Mouse (Mus musculus) urinary bladder, adult 18-20 months (tissue): ENCODE measurements at regions not wholly inside any gene's neighbourhood (a gene's known extent, or its start where the extent isn't known, plus 50 kb on each side); places are given as distances from the start of the nearest gene placed in this dataset.

Experiments
- DNase-seq, 2 experiments: peaks; one replicate each; pipeline ENCODE4 v3.0.0; 2022; ENCODE audit warnings: low spot score in 2 of 2, mixed read lengths in 2 of 2

DNA sequence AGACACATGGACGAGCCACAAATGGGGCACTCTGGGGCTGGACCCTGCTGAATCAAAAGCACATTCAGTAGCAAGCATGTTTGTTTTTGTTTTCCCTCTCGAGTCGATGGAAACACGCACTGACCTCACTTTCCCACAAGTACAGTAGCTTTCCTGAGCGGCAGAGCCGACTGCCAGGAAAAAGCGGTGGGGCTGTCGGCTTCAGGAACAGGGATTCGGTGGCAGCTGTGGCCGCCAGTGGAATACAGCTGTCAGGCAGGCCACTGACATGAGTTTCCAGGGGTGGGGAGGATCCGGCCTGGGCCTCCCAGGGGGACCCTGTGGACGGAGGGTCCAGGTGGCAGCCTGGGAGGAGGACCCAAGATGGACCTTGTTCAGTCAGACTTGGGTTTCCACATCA, 157.0 kb downstream of the Fgf18 start:
- DNase-seq, result no peak

DNA sequence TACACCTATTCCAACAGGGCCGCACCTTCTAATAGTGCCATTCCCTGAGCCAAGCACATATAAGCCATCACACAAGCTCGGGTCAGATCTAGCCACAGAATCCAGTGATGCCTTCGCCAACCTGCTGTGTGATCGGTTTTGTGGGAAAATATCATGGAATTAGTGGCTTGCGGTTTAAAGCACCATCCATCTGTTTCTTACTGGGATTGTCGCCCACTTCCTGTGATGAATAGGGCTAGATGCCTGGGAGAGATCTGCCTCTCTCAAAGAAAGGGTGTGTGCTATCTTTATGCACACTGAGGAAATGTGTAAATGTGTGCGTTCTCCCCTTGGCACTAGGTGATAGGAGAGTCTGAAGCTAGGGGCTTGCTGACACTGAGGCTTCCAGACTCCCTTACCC, 154.5 kb upstream of the Smim23 start:
- DNase-seq, result no peak

DNA sequence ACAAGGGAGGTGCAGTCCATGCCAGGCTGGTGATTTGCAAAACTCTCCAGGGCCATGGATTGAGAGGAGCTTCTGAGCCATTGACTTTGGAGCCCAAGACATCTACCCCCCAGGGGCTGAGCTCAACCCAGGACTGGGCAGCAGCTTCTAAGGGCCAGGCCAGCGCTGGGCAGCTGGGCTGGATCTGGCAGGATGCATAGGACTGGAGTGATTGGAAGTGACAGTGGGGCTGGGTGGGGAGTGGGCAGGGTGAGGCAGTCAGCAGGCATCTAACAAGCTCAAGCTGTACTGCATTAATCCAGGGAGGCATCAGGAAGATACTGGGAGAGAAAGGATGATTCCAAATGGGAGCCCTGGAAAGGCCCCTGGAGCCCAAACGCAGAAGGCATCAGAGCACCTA, 152.2 kb upstream of the Smim23 start:
- no peak for DNase-seq

DNA sequence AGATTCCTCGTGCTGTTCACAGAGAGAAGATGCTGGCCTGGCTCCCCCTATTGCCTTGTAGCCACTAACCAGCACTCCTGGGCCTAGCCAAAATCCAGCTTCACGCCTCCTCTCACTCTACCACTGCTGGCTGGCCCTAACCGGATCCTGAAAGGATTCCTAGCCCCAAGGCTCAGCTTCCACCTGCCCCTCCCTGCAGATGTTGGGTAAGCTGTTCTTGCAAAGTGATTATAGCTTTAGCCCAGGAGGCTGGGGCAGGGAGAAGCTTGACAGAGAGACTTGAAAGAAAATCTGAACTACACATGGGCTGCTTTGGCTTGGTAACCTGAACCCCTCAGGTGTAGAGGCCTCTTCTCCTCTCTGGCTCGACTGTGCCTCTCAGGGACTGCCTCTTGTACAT, 149.0 kb upstream of the Smim23 start:
- no peak for DNase-seq

DNA sequence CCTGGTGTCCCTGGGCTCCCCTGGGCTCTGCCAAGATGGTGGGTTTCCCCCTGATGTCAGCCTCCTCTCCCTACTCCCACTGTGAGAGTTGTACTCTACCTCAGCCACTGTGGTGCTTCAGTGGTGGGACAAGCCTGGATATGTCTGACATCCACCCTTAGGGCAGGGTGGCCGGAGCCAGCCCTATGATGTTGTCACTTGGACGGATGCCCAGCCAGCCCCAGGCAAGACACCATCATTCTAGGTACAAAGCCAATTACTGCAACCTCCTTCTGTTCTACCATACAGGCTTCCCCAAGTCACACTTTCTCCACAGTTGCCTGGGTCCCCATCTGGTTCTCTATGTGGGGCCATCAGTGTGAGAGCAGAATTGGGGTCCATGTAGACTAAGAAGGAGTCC, 141.0 kb upstream of the Smim23 start:
- no peak for DNase-seq

DNA sequence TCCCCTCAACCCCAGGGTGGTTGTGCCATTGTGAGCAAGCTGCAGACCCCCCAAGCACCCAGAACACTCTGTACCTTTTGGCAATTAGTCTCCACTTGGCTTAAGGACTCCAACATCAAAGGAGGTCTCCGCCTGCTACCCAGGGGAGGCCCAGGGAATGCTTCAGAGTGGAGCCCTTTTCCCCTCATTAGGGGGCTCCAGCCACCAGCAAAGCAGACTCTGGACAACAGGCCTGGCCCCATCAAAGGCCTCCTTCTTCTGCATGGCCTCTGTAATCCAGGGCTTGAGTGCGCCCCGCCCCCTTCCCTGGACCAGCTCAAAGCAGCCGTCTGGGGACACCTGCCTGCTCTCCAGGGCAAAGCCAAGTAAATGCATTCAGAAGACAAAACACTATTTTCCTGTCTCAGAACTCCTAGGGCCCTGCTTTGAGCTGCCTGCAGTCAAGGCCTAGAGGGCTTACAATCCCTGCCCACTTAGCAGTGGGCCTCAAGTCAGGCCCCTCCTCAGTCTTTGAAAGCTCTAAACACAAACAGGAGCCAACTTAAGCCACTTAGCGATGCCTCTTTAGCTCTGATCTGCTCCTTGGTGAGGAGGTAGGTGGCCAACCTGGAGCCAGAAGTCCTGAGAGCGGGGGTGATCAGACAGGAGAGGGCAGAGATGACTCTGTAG, 139.4 kb upstream of the Smim23 start:
- no peak for DNase-seq

DNA sequence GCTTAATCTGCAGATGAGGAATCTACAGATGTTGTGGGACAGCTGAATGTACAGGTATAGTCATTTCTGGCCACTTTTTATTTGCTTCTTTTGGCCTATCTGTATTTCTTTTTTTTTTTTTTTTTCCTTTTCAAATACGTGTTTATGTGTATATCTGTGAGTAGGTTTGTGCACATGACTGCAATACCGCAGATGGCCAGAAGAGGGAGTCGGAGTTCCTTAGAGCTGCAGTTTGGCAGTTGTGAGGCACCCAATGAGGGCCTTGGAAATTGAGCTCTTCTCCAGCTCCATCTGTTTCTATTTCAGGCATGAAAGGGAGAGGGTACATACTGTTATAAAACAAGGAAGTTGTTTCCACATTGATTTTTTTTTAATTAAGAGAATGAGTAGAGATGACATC, 137.2 kb upstream of the Smim23 start:
- no peak for DNase-seq

DNA sequence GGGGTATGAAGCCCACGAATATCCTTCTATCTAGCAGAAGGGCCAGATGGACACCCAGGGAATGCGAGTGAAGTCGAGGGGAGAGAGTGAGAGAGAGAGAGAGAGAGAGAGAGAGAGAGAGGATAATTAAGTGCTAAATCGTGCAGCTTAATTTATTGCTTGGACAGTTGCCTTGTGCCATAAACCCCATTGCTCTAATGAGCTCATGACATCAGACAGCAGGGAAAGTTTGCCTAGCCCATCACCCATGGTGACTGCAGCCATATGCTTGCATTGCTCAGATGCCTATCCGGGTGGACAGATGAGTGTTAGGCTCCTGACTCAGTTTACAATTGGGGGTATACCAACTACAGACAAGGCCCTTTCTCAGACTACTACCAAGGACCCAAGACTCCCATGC, 134.6 kb upstream of the Smim23 start:
- DNase-seq, result no peak

DNA sequence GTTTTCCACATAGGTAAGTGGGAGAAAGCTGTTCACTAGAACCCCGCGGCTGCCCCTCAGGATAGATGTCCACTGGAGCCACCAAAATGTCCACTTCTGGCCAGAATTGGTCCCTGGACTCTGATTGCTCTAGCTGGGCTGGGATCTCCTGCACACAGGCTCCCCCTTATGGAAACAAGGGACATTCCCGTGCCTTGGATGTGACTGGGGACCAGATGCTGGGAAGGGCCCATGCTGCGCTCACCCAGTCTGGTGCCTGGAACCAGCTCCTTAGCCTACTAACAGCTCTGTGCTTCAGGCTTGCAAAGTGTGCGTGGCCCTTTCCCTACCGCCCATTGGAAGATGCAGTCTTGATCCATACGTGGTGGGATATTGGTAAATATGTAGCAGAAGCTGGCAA, 132.6 kb upstream of the Smim23 start:
- no peak for DNase-seq

DNA sequence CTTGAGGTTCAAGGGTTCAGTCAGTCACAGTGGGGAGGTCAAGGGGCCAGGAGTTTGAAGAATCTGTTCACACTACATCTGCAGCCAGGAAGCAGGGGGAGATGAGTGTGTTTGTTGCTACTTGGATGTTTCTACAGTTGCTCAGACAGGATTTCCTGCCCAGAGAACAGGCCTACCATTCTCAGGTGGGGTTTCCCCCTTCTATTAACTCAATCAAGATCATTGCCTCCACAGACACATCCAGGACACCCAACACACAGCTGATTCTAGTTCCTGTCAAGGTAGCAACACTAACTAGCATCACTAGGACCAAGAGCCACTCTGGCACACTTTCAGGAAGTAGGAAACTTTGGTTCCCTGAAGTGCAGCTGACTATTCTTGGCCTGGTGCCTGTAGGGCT, 127.9 kb upstream of the Smim23 start:
- DNase-seq, result no peak

DNA sequence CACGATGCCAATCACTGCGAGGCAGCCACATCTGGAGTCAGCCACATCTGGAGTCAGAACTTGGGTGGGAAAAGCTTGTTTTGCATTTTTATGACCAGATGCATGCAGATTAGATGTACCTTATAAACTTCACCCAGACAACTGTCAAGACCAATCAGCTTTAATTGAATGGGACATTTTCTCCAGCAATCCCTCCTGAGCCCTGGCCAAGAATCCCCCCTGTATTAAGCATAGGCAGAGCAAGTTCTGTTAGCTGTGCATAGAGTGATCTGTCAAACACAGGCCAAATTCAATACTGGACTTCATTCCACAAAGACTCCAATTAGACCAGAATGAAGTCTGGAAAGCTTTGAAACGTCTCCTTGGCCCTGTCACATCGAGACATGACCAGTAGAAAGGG, 123.7 kb upstream of the Smim23 start:
- DNase-seq, result no peak

DNA sequence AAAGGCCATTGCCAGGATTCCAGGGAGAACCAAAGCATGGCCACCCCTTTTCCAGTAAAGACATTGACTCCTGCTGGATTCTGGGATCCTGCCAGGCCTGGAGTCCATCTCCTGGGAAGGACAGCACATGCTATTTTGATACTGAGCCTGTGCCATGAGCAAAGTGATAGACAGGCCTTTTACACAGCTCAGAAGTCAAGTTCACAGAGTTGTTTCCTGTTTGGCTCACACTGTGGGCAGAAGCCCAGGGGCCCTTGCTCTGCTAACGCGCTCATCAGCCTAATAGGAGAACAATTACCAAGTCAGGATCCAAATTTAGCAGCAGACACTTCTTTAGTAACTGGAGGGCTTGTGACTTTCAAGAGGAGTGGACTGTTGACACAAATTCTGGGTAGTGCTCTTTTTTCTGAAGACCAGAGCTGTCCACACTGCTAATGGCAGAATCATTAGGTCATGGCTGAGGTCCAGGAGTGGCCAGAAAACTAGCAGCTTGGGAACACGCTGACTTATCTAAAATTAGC, 122.1 kb upstream of the Smim23 start:
- no peak for DNase-seq

DNA sequence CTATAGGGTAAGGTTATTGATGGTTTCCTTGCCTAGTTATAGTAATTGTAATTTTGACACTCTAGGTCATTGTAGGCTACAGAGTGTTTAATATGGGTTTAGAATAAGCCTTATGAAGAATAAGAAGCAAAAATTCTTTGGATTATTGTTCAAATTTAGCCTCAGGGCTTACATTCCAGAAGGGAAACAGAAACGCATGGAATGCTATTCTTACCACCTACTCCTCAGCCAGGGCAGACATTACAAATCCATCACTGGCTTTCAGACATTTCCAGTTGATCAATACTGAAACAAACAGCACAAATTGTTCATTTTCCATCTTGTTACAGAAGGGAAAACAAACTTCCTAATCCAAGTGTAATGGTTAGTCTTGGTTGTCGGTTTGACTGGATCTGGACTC, 120.7 kb upstream of the Smim23 start:
- DNase-seq, result no peak

DNA sequence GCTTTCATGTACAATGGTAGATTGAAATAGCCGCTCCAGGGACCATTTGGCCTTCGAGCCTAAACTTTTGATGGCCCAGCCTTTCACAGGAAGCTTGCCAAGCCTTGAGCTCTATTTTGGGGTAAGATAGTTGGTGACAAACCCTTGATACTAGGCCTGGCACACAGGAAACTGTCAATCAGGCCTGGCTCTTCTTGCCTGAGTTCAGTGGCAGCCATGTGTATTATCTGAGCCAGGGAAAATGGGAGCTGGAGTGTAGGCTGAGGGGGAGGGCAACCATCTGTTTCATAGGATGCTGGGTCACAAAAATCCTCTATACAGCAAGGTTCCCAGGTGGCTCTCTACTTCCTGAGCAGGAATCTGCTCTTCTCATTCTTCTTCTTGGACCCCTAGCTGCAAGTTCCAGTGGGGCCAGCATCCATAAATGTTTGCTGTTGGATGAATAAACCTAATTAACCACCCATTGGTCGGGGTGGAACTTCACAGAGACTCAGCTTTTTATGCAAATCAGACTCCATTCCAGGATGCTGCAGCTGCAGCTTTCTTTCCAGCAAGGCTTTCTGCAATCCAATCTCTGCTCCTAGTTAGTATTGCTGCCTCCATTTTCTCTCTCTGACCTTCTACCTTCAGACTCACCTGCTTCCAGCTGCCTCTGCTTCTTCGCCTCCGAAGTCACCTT, 117.1 kb upstream of the Smim23 start:
- no peak for DNase-seq

DNA sequence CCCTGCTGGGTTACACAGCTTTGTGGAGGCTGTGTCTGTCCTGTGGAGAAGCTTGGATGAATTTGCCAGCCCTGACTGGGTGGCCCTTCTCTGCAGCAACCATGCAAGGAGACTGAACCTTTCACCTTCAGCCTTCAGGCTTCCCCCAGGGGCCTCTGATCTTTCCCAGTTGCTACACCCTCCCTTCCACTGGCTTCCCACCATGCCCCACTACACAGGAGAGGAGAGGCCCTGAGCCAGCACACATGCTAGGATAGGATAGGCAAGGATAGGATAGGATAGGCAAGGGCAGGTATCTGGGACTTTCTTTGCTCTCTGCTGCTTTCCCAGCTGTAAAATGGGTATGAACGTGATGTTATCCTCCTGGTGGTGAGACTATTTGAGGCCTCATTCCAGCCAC, 114.7 kb upstream of the Smim23 start:
- no peak for DNase-seq

DNA sequence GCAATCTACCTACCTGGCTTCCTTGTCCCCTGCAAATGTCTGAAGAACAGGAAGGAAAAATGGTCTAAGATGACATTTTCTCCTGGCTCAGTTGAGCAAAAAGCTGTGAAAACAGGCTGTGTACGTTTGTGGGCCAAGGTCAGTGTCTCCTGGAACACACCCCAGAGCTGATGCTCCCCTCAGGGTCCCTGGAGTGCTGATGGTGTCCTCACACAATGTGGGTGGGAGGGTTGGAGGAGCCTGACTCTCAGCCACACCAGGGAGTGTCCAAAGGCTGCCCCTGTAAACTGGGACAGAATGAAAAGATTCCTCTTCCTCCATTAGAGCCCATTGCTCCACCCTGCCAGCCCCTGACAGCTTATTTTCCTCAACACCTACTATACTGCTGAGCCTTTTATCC, 112.8 kb upstream of the Smim23 start:
- DNase-seq, result no peak

DNA sequence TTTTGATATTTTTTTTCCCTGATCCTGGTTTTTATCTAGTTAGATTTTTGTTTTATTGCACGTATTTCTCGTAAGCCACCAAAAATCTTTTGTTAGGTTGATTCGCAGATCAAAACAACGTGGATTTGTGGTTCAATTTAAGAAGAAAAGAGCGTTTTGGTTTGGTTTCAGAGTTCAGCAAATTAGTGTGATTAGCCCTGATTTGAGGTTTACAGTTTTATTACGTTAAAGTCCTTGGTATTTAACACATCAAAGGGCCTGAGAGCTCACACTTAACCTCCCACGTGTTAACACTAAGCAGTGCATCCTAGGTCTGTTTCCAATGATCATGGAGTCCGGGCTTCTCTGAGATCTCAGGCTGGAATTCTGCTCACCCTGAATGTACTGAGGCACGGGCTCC, 107.5 kb upstream of the Smim23 start:
- no peak for DNase-seq

DNA sequence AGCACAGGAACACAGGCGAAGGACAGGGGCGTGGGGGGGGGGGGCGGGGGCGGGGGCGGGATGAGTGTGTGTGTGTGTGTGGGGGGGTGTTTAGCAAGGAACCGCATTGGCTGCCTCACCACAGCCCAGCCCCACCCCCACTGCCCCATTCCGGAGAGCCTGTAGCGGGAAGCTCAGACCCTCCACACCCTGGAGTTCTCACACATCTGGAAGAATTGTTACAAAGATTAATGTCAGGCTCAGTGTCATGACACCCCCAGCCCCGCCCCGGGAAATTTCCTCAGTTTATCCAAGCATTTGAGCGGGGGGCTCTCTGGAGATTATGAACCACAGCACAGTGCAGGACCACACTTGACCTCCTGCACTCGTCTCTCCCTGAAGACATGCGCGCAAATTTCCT, 106.6 kb upstream of the Smim23 start:
- DNase-seq, result no peak

DNA sequence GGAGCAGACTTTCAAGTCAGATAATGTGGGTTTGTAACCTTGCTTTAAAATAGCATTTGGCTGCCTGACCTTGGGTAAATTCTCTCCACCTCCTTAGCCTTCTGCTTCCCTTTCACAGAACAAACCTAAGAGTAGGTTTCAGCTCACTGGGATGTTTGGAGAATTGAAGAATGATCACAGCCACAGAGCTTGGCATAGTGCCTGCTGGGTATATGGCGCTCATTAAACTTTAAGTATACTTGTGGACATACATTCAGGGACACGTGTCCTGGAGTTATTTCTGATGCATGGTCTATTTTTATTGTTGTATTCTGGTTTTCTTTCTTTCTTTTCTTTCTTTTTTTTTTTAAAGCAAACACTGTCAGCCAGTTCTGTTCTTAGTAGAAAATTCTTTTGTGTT, 104.4 kb upstream of the Smim23 start:
- DNase-seq, result no peak

DNA sequence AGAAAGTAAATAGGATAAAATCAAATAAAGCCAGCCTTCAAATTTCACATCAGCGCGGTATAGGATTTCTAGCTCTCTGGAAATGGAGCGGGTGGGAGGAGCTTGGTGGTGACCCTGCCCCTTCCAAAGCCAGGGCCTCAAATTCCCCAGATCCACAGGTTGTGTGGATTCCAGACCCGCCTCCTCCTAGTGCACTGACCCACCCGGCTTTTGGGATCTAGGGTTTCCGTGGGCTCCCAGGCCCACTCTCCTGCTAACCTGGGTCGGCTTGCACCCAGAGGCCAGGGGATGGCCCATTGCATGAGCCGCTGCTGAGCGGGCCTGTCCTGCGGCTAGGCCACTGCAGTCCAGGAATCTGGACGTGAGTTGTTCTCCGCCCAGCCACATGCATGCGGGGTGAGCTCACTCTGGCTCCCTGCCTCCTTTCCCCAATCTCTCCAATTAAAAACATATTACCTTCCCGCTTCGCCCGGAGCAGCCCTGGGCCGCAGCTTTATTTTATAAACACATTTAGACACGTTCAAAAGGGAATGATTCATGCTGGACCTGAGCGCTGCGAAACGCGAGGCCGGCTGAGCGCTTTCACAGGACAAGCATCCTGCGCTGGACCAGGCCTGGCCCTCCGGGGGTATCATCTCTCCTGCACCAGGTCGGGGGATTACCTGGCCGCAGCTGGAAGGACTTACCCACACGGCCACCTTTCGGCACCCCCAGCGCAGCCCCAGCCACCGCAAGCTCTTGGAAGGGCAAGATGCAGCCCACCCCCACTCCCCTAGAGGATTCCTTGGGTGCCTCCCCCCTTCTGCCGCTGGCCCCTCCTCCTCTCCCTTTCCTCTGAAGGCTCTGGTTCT, 101.2 kb upstream of the Smim23 start:
- peak; percentile 21 to 31 for DNase-seq

DNA sequence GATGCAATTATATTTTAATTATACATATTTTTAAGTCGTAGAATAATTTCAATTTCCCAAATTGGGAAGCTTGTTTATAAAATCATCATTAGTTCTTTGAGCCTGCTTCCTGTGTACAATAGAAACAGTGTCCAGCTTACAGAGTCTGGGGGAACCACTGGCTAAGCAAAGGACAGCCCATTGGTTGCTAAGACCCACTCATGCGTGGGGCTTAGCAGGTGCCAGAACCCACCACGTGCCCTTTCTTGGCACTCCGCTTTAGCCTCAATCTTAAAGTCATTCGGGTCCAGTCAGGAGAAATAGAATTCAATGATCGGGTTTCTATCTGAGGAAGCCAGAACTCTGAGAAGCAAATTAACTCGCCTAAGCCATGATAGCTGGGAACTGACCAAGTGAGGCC, 100.5 kb upstream of the Smim23 start:
- DNase-seq, result no peak

DNA sequence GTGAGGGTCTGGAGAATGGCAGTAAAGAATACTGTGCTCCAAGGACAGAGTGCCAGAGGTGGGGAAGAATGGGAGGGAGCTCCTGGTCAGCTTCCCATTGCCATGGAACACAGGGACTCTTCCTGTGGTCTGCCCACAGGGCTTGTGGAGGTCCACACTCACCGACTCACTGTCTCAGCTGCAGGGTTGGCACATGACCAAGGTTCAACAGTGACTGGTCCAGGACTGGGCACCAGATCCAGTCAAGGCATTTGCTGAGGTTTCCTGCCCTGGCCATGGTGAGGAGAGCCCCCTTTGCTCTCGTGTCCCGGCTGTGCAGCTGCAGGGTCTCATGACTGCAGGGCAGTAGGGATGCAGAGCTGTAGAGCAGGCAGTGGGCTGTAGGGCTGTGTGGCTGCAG, 88.7 kb upstream of the Smim23 start:
- no peak for DNase-seq

DNA sequence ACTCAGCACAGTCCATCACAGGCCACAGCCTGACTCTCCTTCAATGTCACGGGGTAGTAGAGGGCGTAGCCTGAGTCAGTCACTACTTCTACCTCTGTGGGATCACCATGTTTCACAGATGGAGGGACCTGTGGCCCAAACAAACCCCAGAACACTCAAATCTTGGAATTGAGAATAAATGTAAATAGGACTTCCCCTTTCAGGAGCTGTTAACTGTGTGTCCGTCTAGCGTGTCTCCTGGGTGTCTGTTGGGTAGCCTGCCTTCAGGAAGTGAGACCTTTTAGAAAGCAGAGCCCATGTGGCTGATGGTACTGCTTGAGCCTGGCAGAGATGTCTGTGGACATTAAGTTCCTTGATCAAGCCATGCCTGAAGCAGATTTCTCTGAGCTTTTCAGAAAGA, 87.4 kb upstream of the Smim23 start:
- DNase-seq, result no peak
